Mouse (Mus musculus) frontal cortex, postnatal 36 days (tissue): Measurements from ENCODE around the gene Cdh1.
"Not testable (repeated sequence)": the region's sequence is repeated elsewhere in the genome, so short reads cannot be mapped to it uniquely, and the experiment has no call there.

Experiments used
- DNase-seq, 2 experiments: peaks; one replicate each; pipeline ENCODE4 v3.0.0; 2022; ENCODE audit warnings: low spot score in 2 of 2

Cdh1 gene

DNA sequence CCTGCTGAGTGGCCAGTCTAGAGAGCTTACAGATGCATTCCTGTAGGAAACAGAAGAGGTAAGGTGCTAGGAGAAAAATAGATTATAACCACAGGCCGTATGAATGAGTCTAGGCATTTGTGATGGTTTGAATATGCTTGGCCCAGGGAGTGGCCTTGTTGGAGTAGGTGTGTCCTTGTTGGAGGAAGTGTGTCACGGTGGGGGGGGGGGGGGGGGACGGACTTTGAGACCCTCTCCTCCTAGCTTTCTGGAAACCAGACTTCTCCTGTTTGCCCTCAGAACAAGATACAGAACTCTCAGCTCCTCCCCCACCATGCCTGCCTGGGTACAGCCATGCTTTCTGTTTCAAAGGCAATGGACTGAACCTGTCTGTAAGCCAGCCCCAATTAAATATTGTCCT lies 10.7 kb upstream of the Cdh1 start:
- DNase-seq = no peak

DNA sequence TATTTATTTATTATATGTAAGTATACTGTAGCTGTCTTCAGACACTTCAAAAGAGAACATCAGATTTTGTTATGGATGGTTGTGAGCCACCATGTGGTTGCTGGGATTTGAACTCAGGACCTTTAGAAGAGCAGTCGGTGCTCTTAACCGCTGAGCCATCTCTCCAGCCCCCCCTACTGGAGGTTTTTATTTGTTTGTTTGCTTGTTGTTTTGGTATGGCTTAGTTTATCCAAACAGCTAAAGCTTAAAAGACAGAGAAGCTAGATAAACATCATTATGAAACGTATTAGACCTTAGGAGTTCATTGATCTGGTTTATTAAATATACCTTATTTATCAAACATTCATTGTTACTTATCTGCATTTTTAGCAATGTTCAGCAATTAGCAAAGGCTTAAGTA lies 7.5 kb upstream of the Cdh1 start:
- DNase-seq = not testable (repeated sequence)

DNA sequence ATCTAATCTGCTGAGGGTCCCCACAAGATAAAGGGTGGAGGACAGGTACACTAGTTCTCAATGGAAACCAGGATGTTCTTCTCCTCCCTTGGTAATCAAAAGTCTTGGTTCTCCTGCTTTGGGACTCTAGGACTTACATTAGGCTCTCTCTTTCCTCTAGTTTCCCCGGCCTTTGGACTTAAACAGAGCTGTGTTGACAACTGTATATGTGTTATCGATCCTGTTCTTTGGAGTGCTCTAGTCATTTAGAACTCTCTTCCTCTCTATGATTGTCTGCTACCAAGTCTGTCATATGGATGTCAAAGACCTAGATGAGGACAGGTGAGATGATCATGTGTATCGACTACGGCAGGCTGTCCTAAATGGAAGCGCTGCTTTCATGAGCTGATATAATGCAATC lies 6.1 kb upstream of the Cdh1 start:
- DNase-seq = no peak

DNA sequence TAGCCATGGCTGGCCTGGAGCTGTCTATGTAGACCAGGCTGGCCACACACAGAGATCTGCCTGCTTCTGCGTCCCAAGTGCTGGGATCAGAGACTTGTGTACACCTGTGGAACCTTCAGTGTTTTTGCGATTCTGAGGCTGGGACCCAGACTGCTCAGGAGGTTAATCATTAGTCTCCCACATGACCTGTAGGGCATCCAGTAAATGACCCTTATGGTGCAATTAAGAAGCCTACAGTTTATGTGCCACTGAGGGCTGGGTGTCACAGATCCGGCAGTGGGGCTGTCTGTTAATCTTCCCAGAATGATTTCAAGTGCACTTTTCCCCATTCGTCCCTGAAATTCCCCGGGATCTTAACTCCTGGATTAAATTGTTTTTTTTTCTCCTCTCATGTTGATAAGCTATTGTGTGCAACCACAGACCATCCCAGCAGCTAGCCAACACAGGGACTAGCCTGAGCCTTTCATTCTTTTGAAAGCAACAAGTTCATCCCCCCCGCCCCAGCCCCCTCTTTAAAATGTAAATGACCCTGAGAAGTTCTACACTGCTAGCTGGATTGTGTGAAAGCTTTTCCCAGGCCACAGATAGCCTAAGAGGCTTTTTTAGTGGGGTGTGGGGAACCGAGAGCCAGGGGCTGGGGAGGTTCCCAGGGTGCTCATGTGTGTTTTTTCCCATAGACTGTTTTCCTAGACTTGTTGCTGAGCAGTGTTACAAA lies 3.7 kb upstream of the Cdh1 start:
- DNase-seq = no peak

DNA sequence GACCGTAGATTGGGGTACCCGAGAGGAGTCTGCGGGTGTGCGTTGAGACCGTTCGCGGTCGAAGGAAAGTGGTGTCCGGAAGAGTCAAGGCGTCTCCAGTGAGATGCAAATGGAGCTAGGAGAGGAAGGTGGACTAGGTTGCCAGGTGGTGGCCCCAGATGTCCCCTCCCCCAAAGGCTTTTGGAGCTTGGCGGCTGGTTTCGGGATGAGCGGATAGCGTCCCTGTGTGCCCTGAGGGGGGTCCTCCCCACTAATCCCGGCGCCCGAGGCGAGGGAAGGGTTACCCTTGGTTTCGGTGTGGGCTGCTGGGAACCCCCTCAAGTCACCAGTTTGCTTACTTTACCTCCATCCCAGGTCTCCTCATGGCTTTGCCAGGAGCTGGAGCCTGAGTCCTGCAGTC lies 782 bp downstream of the Cdh1 start:
- DNase-seq = no peak

DNA sequence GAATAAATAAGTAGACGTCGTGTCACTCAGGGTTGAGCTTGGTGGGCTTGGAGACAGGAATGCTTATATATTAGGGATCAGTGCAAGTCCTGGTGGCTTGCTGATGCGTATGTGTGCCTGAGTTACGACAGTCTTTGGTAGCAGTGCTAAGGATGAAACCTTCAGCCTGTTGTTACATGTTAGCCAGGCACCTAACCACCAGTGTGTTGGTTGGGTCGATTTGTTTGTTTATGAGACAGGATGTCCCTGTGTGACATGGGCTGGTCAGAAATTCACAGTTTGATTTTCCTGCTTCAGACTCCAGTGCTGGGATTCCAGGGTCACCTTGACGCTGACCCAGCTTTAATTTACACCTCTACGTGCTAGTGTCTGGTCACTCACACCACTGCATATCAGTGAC lies 2.5 kb downstream of the Cdh1 start:
- DNase-seq = no peak

DNA sequence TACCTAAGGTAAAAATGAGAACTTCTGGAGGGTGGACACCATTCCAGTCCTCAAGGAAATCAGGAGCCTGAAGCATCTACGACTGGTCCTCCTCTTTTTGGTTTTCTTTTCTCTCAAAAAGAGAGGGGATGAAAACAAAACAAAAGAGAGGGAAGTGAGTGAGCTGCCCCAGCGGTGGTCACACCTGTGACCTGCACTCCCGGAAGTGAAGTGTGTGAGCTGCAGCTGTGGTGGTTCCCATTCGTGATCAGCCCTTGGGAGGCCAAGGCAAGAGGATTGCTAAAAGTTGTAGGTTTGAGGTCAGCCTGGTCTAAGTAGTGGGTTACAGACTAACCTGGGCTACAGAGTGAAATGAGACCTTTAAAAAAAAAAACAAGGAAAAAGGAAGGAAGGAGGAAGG lies 3.0 kb downstream of the Cdh1 start:
- DNase-seq = no peak

DNA sequence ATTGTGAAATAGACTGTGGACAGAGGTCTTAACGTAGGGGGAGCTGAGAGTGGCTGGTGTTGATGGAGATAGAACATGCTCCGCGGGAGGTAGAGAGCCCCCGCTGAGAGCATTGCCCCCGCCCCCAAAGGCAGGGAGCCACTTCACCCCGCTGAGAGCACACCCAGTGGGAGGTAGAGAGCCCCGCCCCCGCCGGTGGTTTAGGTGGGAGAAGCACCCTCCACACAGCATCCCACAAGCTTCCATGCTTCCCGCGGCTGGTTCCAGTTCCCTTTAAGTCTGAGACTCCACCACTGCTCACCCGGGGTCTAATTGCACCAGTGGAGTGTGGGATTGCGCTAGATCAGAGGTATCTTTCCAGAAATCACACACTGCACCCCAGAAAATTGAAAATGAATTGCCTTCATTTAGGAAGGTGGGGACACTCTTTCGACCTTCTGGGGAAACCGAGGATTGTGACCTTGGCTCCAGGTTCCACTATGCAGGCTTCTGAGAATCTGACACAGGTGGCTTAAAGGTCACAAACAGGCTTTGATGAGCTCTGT lies 3.5 kb downstream of the Cdh1 start:
- DNase-seq = no peak

DNA sequence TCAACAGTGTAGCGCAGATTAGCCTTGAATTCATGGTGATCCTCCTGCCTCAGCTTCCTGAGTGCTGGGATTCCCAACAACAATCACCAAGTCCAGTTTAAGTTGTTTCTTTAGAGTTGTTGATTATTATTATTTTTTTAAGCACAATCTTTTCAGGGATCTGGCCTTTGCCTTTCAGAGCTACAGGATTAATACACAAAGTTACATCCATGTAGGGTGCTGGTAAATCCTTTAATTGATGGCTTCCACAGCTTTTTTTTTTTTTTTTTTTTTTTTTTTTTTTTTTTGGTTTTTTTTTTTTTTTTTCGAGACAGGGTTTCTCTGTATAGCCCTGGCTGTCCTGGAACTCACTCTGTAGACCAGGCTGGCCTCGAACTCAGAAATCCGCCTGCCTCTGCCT lies 4.6 kb downstream of the Cdh1 start:
- not testable (repeated sequence) for DNase-seq

DNA sequence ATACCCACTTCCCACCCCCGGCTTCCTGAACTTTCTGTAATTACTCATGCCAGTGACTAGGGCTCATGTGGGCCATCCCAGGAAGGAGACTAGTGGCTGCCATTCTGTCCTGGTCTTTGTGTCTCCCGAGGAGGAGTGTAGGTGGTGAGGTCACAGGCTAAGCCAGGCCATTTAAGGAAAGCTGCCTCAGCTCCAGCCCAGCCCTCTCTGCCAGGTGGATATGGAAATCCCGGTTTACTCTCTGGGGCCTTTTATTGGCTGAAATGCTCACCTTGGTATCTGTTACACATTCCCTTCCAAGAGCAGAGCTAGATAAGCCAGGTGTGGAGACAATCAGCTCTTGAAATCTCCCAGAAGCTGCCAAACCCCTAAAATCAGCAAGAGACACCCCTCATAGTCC lies 5.3 kb downstream of the Cdh1 start:
- no peak for DNase-seq

DNA sequence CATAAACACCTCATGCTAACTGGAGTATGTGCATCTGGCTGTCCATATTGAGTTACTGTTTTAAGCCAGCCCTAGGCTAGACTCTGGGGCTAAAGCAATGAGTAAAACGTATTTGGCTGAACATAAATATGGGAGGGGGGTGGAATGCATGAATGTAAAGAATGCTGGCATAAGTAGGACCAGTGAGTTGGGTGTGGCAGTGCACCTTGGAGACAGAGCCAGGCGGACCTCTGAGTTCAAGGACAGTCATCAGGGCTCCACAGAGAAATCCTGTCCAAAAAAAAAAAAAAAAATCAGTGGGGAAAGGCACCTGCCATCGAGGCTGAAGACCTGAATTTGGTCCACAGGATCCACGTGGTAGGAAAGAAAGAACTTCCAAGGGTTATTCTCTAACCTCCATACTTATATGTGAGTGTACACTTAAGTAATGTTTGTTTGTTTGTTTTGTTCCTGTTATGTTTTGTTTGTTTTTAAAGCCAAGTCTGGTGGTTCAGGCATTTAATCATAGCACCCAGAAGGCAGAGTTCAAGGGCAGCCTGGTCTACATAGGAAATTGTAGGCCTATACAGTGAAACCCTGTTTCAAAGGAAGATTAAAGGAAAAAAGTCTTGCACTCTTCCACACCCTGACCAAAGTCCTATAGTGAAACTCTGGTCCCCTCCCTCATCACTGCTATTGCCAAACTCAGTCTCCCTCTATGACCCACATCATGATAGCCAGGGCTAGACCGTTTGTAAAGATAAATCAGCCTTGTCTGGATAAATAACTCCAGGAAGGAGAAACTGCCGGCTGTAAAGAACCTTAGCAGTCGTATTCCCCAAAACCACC lies 6.1 kb downstream of the Cdh1 start:
- no peak for DNase-seq

DNA sequence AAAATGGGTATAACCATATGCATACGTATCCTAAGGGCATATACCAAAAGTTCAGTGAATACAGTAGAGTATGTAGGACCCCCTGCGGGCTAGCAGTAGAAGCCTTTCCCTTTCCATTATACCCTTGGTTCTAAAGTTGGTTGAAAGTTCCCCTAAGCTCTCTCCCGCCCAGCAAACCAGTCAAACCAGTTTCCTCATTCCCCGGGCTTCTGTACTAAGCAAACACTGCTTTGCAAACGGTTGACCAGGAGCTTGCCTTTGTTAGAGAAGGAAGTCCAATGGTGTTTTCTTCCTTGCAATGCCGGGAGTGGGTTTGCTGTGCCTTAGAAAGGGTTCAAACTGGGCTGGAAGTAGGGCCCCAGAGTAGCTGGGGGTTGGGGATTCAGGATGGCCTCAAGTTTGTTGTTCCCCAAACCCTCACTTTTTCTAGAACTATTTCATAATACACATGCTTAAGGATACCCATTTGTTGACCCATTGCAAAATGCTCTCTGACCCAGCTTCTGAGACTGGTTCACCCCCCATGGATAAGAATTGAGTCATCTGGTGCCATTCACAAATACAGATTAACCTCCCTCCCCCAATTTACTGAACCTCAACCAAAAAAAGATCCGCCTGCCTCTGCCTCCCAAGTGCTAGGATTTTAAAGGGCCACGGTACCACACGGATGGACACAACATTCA lies 7.9 kb downstream of the Cdh1 start:
- no peak for DNase-seq

DNA sequence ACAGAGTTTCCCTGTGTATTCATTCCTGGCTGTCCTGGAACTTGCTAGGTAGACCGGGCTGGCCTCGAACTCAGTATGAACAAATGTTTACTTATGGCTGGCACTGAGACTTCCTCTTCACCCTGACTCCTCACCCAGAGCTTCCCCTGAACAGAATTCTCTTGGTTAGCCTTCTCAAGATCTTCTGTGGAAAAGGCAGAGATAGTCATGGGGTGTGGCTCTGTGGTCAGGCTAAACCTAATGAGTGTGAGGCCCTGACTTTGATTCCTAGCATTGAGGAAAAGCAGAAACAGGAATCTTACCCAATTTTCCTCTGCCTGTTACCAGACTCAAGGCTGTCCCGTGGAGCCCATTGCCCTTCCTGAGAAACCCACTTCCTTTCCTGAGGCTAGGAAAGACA lies 8.9 kb downstream of the Cdh1 start:
- no peak for DNase-seq

DNA sequence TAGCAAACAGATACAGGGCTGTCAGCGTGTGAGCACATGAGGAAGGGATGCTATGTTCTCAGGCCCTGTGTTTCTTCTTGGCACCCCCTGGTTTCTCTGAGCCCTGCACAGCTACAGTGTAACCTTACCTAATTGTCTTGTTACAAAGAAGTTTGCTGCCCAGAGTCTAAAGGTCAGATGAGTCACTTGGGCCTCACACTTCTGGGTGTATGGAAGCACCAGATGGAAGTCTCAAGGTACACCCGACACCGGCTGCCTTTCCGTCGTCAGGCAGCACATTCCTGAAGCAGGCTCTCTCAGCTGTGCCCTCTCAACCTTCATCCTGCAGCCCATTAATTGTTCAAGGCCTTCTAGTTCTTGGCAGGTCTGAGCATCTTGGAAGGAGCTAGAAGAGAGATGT lies 11.6 kb downstream of the Cdh1 start:
- DNase-seq = no peak

DNA sequence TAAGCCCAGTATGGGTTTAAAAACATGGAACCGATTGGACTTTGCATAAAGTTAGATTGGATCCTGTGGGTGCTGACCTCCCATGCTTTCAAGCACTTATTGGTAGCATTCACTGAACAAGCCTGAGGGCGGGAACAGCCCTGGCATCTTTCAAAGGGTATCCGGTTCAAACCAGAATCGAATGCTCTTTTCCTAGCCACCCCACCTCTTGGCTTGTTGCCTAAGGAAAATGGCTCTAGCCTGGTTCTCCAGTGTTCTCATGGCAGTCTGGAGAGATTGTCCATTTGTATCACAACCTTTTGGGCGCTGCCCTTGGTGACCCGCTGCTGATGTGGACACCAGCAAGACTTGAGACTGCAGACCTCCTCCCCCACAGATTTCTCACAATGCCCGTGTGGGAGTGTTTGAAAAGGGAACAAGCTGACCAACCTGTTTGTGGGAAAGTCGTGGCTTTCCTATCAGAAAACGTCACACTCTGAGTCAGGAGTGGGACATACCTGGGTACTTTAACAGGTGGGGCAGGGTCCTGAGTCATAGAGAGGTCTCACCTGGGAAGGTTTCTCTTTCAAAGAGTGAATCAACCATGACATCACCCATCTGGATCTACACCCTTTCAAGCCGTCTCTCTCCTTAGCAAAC lies 12.6 kb downstream of the Cdh1 start:
- DNase-seq = no peak

DNA sequence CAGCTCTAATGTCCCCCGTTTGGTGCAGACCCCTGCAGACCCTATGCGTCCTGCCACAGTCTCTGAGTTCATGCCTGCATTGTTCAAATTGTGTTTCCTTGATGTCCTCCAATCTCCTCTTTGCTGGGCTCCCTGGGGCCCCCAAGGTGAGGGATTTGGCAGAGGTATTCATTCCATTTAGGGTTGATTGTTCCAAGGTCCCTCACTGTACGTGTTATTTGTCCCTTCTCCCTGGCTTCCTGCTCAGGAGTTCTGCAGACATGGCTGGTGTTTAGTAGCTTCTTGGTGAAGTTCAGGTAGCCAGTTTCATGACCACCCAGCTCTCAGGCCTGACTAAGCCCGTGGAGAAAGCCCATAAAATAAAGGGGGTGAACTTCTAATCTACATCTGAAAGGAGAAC lies 13.5 kb downstream of the Cdh1 start:
- DNase-seq = no peak

DNA sequence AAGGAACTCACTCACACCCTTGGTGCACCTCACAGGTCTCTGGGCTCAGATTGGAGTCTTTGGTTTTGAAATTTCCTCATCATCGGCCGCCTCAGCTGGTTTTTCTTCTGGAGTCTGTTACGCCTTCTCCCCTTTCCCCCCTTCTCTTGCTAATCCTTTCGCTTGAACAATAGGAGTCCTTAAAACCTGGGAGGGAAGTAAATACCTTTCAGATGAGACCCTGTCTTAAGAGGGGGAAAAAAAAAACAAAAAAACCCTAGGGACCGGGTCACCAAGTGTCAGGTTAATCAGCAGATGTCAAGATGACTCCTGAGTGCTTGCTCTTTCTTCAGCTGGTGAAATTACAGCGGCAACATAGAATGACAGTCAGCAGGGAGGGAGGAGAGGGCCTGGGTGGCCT lies 14.0 kb downstream of the Cdh1 start:
- DNase-seq = no peak

DNA sequence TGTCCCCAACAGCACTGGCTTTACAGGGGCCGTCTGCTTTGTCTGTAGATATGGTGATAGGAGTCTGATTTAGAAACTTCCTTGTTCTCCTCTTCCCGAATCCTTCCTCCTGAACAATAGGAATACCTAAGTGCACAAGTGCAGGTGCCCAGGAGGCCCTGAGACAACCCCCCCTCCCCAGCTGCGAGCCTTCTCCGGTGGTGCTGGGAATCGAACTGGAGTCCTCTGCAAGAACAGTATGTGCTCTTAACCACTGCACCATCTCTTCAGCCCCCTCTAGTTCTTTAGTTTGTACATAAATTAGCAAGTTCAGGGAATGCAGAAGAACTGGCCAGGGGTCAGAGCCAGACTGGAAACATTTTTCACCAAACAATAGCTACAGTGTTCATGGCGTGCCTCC lies 14.7 kb downstream of the Cdh1 start:
- no peak for DNase-seq

DNA sequence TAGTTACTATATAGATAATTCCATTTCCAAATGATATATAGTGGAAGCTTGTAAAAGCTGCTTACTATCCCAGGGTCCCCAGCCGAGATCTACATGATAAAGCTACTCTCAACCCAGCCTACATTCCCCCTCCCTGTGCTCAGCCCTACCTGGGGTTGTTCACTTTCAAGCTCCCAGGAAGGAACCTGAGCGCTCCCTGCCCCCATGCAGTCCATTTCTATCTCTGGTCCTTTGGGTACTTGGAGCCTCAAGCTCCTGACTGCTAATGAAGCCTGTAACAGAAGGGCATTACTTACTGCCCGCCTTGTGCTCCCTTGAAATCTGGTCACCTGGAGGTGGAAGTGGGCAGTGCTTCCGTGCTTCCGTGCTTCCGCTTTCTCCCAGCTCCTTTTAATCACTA lies 15.2 kb downstream of the Cdh1 start:
- no peak for DNase-seq

DNA sequence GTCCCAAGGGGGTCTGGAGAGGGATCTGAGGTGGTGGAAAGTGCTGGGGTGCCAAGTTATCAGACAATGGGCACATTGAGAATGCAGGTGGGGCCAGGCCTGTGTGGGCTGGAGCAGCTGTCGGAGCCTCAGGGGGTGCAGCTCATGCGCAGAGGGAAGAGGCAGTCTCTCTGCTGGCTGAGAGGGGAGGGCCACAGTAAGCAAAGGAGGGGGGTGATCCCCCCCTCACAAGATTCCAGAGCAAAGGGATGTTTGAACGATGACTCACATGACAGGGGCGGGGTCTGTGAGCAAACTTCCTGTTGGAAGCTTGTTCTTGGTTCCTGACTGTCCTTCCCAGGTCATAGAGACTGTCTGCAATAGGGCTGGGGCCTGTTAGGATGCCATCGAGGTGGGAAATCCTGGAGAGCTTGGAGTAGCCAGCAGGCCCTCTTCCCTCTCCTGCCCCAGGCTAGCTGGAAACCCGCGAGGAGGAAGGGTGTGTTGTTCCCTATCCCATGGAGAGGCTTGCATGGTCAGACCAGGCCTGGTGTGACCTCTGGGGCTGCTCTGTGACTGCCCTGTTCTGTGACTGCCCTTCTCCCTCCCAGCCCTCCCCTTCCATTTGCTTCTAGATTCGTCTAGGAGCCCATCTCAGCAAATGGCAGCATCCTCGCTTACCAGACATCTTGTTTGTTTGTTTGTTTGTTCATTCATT lies 16.5 kb downstream of the Cdh1 start:
- DNase-seq = no peak

DNA sequence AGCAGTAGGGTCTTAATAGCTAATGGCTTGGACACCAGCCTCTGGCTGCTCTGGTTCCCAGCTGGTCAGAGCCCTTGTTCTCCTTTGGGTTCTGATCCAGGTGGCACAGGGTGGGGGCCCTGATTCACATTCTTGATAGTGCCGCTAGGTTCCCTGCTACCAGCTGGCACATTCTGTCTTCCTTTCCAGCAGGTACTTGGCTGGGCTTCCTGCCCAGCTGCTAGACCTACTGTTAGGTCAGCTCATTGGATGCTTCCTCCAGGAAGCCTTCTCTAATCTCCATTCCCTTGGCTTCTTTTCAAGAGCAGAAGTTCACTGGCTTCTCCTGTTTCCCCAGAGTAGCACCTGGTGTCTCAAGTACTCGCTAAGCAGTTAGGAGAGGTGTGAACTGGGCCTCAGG lies 17.3 kb downstream of the Cdh1 start:
- DNase-seq = no peak

DNA sequence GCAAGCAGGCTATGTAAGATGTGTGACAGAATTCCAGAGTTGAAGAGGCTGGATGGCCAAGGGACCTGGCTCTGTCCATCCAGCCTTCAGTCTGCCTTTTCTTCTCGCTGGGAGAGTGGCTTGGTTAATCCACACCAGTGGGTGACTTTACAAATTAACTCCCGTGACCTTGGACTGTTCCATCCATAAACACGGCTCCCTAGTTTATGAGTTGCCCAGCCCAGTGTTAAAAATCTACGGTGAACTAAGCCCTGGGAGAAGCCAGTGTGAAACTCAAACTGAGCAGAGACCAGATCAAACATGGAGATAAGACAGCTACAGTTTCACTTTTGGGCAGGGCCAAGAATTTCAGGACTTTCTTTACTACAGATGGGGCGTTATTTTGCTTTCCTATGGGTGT lies 19.9 kb downstream of the Cdh1 start:
- DNase-seq = no peak
